In the genomic region with DNA sequence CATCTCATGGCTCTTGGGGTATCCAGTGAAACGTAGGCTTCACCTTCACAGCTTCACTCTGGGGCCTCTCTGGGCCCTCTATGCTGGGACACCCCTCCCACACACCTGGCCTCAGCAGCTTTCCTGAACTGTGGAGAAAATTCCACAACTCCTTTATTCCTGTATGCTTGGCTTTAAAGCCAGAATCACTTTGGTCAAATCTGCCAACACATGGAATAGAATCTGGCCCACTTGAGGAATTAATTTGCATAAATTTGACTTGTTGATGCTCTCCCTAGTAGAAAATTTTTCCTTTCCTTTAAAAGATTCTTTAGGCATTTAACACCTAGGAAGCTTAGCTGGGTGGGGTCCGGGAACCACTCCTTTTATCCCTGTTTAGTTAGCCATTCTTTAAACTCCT, we compare ENCODE assay signal across 17 mouse cellular contexts.
"Had no signal": no experiment of that assay in that cellular context is flagged by ENCODE, and none has a peak within 500 bp of the region (broad histone marks: within the 10 kb centered on the region; RNA-seq: fewer than 3 reads in every experiment).

No protein-coding gene starts in this region.

- H3K27me3 ChIP-seq: lung, embryonic 15.5 days; megakaryocyte, embryonic 14.5 days; midbrain, embryonic 13.5 days; midbrain, embryonic 15.5 days; neural tube, embryonic 12.5 days; stomach, embryonic 15.5 days had no signal

- H3K27ac ChIP-seq: lung, embryonic 15.5 days; macrophage; midbrain, embryonic 13.5 days; midbrain, embryonic 15.5 days; neural tube, embryonic 12.5 days; stomach, embryonic 15.5 days; stomach, postnatal 0 days had no signal

- H3K9ac ChIP-seq: lung, embryonic 15.5 days; midbrain, embryonic 13.5 days; midbrain, embryonic 15.5 days; neural tube, embryonic 12.5 days; stomach, embryonic 15.5 days had no signal

- ATAC-seq: lung, postnatal 0 days; midbrain, embryonic 13.5 days; midbrain, embryonic 15.5 days had no signal

- H3K4me1 ChIP-seq: lung, embryonic 15.5 days; midbrain, embryonic 13.5 days; midbrain, embryonic 15.5 days; neural tube, embryonic 12.5 days; stomach, embryonic 15.5 days had no signal

- H3K4me3 ChIP-seq: lung, embryonic 15.5 days; megakaryocyte, embryonic 14.5 days; midbrain, embryonic 13.5 days; midbrain, embryonic 15.5 days; neural tube, embryonic 12.5 days; stomach, embryonic 15.5 days had no signal

- H3K4me2 ChIP-seq: lung, embryonic 15.5 days; midbrain, embryonic 11.5 days; midbrain, embryonic 13.5 days; midbrain, embryonic 15.5 days; neural tube, embryonic 12.5 days; stomach, embryonic 15.5 days had no signal

- H3K9me3 ChIP-seq: lung, embryonic 15.5 days; neural tube, embryonic 12.5 days; stomach, embryonic 15.5 days had no signal

- DNase-seq: lung, adult 2 months; lung, postnatal 14 days; lung, postnatal 36 days; right cerebral cortex, postnatal 14 days; thymus, adult 2 months; thymus, postnatal 25 days; thymus, postnatal 4 days had no signal
